Mouse (Mus musculus): ENCODE measurements around the gene Tgfbrap1. TPM values are rescaled to one million over a fixed set of nuclear protein-coding genes. Genes with fewer than 3 reads are reported as not detected.

Gene Tgfbrap1
- total and polyA plus RNA-seq, 3 experiments = 3.8 to 8.4 (median 6.0) TPM

DNA sequence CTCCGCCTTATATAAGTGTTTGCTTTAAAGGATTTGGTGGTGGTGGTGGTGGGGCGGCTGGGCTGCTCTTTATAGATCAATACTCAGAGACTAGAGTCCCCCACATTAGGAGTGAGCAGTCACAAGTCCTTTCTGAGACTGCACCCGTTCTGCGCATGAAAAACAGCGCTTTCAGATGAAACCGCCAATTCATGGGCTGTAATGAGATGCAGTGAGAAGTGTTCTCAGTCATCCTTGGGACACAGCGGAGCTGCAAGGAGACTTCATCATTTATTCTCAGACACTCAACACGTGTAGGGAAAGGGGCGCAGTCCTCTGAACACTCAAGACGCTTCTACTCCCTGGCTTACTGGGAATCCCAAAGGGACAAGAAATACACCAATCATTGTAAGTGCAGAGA is 50.6 kb downstream of the Tgfbrap1 start:
- no peak for DNase-seq (ENCODE audit: extremely low read depth)
- Histone ChIP-seq H3K27ac (ENCODE audit: insufficient read depth, low read depth) (no peak overlapping the region), H3K9me3 (replicated peaks; ENCODE audit: low read length) (no peaks in the 10 kb centered on the region), H3K4me1 (ENCODE audit: control insufficient read depth in 1 of 2, insufficient read depth in 2 of 2) (no peaks in the 10 kb centered on the region), H3K79me2 (replicated peaks; ENCODE audit: control insufficient read depth, extremely low read depth, insufficient read depth, poor library complexity, severe bottlenecking) (no peaks in the 10 kb centered on the region), H3K27me3 (replicated peaks) (no peaks in the 10 kb centered on the region), H3K9ac (ENCODE audit: insufficient read depth, low read depth) (no peak overlapping the region), H3K4me3 (replicated peaks in 1 of 3; ENCODE audit: low read depth in 2 of 3, low read length in 2 of 3, poor library complexity in 1 of 3) (no peak overlapping the region), H3K36me3 (replicated peaks in 1 of 2; ENCODE audit: control insufficient read depth in 1 of 2, insufficient read depth in 1 of 2, low read length in 1 of 2) (peaks cover 25 to 45% of the 10 kb centered on the region in 2 experiments), H3K4me2 (ENCODE audit: insufficient read depth, low read depth, poor library complexity, severe bottlenecking) (no peak overlapping the region)
- dilution Hi-C loops (cut with MboI; ENCODE audit: extremely low pct_ligation_motif_present, extremely low pct_unique_long_range_greater_than_20kb, low sequenced_read_pairs) = no loop called here
- TF ChIP-seq MEF2A (IDR thresholded peaks at IDR 0.05; ENCODE audit: borderline replicate concordance, low read depth, low read length) (no peak), ZKSCAN1 (IDR thresholded peaks at IDR 0.05; ENCODE audit: borderline replicate concordance, low read depth, low read length) (no peak), KAT2A (IDR thresholded peaks at IDR 0.05; ENCODE audit: insufficient replicate concordance, low read length) (no peak), MAFK (IDR thresholded peaks at IDR 0.05; ENCODE audit: insufficient replicate concordance, low read length) (no peak), MAX (IDR thresholded peaks at IDR 0.05; ENCODE audit: low read length) (no peak), USF1 (IDR thresholded peaks at IDR 0.05; ENCODE audit: low read depth, low read length) (no peak), NELFE (IDR thresholded peaks at IDR 0.05; ENCODE audit: low read depth, low read length) (no peak), SMC3 (IDR thresholded peaks at IDR 0.05; ENCODE audit: low read depth, low read length) (no peak), PAX5 (IDR thresholded peaks at IDR 0.05; ENCODE audit: low read length) (no peak), JUND (conservative IDR thresholded peaks at IDR 0.05; ENCODE audit: low read depth, low read length) (no peak), ZC3H11A (IDR thresholded peaks at IDR 0.05; ENCODE audit: low read depth, low read length) (no peak), MXI1 (IDR thresholded peaks at IDR 0.05; ENCODE audit: low read depth, low read length) (no peak), MAZ (IDR thresholded peaks at IDR 0.05; ENCODE audit: low read depth, low read length) (no peak), CHD1 (IDR thresholded peaks at IDR 0.05; ENCODE audit: low read depth, low read length) (no peak), ELF1 (IDR thresholded peaks at IDR 0.05; ENCODE audit: low read depth, low read length) (no peak), IRF4 (IDR thresholded peaks at IDR 0.05; ENCODE audit: low read depth, low read length) (no peak), SIN3A (IDR thresholded peaks at IDR 0.05; ENCODE audit: low read length) (no peak), CTCF (conservative IDR thresholded peaks at IDR 0.05 in 1 of 2, IDR thresholded peaks at IDR 0.05 in 1 of 2; ENCODE audit: low read depth in 2 of 2, low read length in 2 of 2) (no peak), EP300 (IDR thresholded peaks at IDR 0.05; ENCODE audit: low read length) (no peak), USF2 (conservative IDR thresholded peaks at IDR 0.05; ENCODE audit: low read depth, low read length) (no peak)
- in situ Hi-C loops (cut with MboI; ENCODE audit: low pct_ligation_motif_present, low pct_unique_long_range_greater_than_20kb, low sequenced_read_pairs) = no loop called here

- TF ChIP-seq POLR2A (IDR thresholded peaks at IDR 0.05; ENCODE audit: low read depth, low read length) = no peak
- Histone ChIP-seq H3K27ac (ENCODE audit: insufficient read depth, low read depth) (no peak overlapping the region), H3K4me3 (replicated peaks in 1 of 3; ENCODE audit: low read depth in 2 of 3, low read length in 2 of 3, poor library complexity in 1 of 3) (no peak overlapping the region), H3K79me2 (replicated peaks; ENCODE audit: control insufficient read depth, extremely low read depth, insufficient read depth, poor library complexity, severe bottlenecking) (no peaks in the 10 kb centered on the region), H3K36me3 (replicated peaks in 1 of 2; ENCODE audit: control insufficient read depth in 1 of 2, insufficient read depth in 1 of 2, low read length in 1 of 2) (peaks cover 22 to 40% of the 10 kb centered on the region in 2 experiments), H3K4me1 (ENCODE audit: control insufficient read depth in 1 of 2, insufficient read depth in 2 of 2) (no peaks in the 10 kb centered on the region), H3K4me2 (ENCODE audit: insufficient read depth, low read depth, poor library complexity, severe bottlenecking) (no peak overlapping the region), H3K27me3 (replicated peaks) (no peaks in the 10 kb centered on the region), H3K9ac (ENCODE audit: insufficient read depth, low read depth) (no peak overlapping the region), H3K9me3 (replicated peaks; ENCODE audit: low read length) (no peaks in the 10 kb centered on the region)
- in situ Hi-C loops (cut with MboI; ENCODE audit: low pct_ligation_motif_present, low pct_unique_long_range_greater_than_20kb, low sequenced_read_pairs) (no loop called here), dilution Hi-C loops (cut with MboI; ENCODE audit: extremely low pct_ligation_motif_present, extremely low pct_unique_long_range_greater_than_20kb, low sequenced_read_pairs) (no loop called here)
- DNase-seq (ENCODE audit: extremely low read depth) = no peak
Observed at GRCm38 (mm10) chr1:43046990-43047389, 51.4 kb downstream of the Tgfbrap1 start.
